Mouse (Mus musculus): ENCODE data around the gene Stx8. TPM values are rescaled to one million over a fixed set of nuclear protein-coding genes. Genes with fewer than 3 reads are reported as not detected.

Stx8 gene
- polyA plus RNA-seq, 1 experiment from 2014 or later = 71.0 TPM

GRCm38 (mm10) chr11:68032448-68032847, 66.5 kb downstream of the Stx8 start:
- Histone ChIP-seq H3K4me3 (ENCODE audit: low read depth, low read length) (no peak overlapping the region), H3K9me3 (ENCODE audit: control insufficient read depth, low read length) (no peaks in the 10 kb centered on the region), H3K36me3 (ENCODE audit: control insufficient read depth, insufficient read depth, low read length) (no peaks in the 10 kb centered on the region), H3K9ac (ENCODE audit: low read length) (no peak overlapping the region), H3K27ac (replicated peaks) (no peak overlapping the region), H3K4me2 (replicated peaks; ENCODE audit: low read depth) (no peak overlapping the region), H3K4me1 (replicated peaks; ENCODE audit: control insufficient read depth, insufficient read depth) (no peaks in the 10 kb centered on the region), H3K27me3 (ENCODE audit: control insufficient read depth, insufficient read depth, low read length) (no peaks in the 10 kb centered on the region)
- TF ChIP-seq EP300 (optimal IDR thresholded peaks at IDR 0.05) (no peak), CTCF (IDR thresholded peaks at IDR 0.05; ENCODE audit: low read depth) (no peak)
- DNase-seq (ENCODE audit: low spot score) (no peak), ATAC-seq (ENCODE audit: low FRiP score, low TSS enrichment) (no peak)
- 62% methylated on average over 2 of the region's 2 CpGs for WGBS

GRCm38 (mm10) chr11:68033331-68033926, 67.4 kb downstream of the Stx8 start:
- Histone ChIP-seq H3K27ac (replicated peaks) (no peak overlapping the region), H3K9ac (ENCODE audit: low read length) (no peak overlapping the region), H3K4me1 (replicated peaks; ENCODE audit: control insufficient read depth, insufficient read depth) (no peaks in the 10 kb centered on the region), H3K4me2 (replicated peaks; ENCODE audit: low read depth) (no peak overlapping the region), H3K9me3 (ENCODE audit: control insufficient read depth, low read length) (no peaks in the 10 kb centered on the region), H3K27me3 (ENCODE audit: control insufficient read depth, insufficient read depth, low read length) (no peaks in the 10 kb centered on the region), H3K4me3 (ENCODE audit: low read depth, low read length) (no peak overlapping the region), H3K36me3 (ENCODE audit: control insufficient read depth, insufficient read depth, low read length) (no peaks in the 10 kb centered on the region)
- DNase-seq (ENCODE audit: low spot score) (no peak), ATAC-seq (ENCODE audit: low FRiP score, low TSS enrichment) (no peak)
- WGBS = 66% methylated on average over 11 of the region's 11 CpGs
- no peak for TF ChIP-seq CTCF (IDR thresholded peaks at IDR 0.05; ENCODE audit: low read depth)
- TF ChIP-seq EP300 (optimal IDR thresholded peaks at IDR 0.05) = no peak

GRCm38 (mm10) chr11:68034422-68034821, 68.4 kb downstream of the Stx8 start:
- H3K9me3 ChIP-seq (ENCODE audit: control insufficient read depth, low read length) = no peaks in the 10 kb centered on the region
- DNase-seq (ENCODE audit: low spot score) (no peak), ATAC-seq (ENCODE audit: low FRiP score, low TSS enrichment) (no peak)
- H3K27ac ChIP-seq (replicated peaks) = no peak overlapping the region
- no peak overlapping the region for H3K9ac ChIP-seq (ENCODE audit: low read length)
- H3K4me3 ChIP-seq (ENCODE audit: low read depth, low read length) = no peak overlapping the region
- TF ChIP-seq CTCF (IDR thresholded peaks at IDR 0.05; ENCODE audit: low read depth) (no peak), EP300 (optimal IDR thresholded peaks at IDR 0.05) (no peak)
- H3K27me3 ChIP-seq (ENCODE audit: control insufficient read depth, insufficient read depth, low read length) = no peaks in the 10 kb centered on the region
- 73% methylated on average over 5 of the region's 5 CpGs for WGBS
- no peaks in the 10 kb centered on the region for H3K36me3 ChIP-seq (ENCODE audit: control insufficient read depth, insufficient read depth, low read length)
- no peaks in the 10 kb centered on the region for H3K4me1 ChIP-seq (replicated peaks; ENCODE audit: control insufficient read depth, insufficient read depth)
- no peak overlapping the region for H3K4me2 ChIP-seq (replicated peaks; ENCODE audit: low read depth)

- Histone ChIP-seq H3K36me3 (ENCODE audit: control insufficient read depth, insufficient read depth, low read length) (no peaks in the 10 kb centered on the region), H3K27me3 (ENCODE audit: control insufficient read depth, insufficient read depth, low read length) (no peaks in the 10 kb centered on the region), H3K9me3 (ENCODE audit: control insufficient read depth, low read length) (no peaks in the 10 kb centered on the region), H3K4me3 (ENCODE audit: low read depth, low read length) (no peak overlapping the region), H3K4me1 (replicated peaks; ENCODE audit: control insufficient read depth, insufficient read depth) (no peaks in the 10 kb centered on the region), H3K4me2 (replicated peaks; ENCODE audit: low read depth) (no peak overlapping the region), H3K9ac (ENCODE audit: low read length) (no peak overlapping the region), H3K27ac (replicated peaks) (no peak overlapping the region)
- WGBS = 89% methylated on average over 4 of the region's 4 CpGs
- no peak for TF ChIP-seq CTCF (IDR thresholded peaks at IDR 0.05; ENCODE audit: low read depth)
- TF ChIP-seq EP300 (optimal IDR thresholded peaks at IDR 0.05) = no peak
- ATAC-seq (ENCODE audit: low FRiP score, low TSS enrichment) (no peak), DNase-seq (ENCODE audit: low spot score) (no peak)
These were observed 69.4 kb downstream of the Stx8 start for GRCm38 (mm10) chr11:68035303-68035891.

- no peak for ATAC-seq (ENCODE audit: low FRiP score, low TSS enrichment)
- Histone ChIP-seq H3K4me1 (replicated peaks; ENCODE audit: control insufficient read depth, insufficient read depth) (no peaks in the 10 kb centered on the region), H3K4me2 (replicated peaks; ENCODE audit: low read depth) (no peak overlapping the region), H3K36me3 (ENCODE audit: control insufficient read depth, insufficient read depth, low read length) (no peaks in the 10 kb centered on the region), H3K9me3 (ENCODE audit: control insufficient read depth, low read length) (no peaks in the 10 kb centered on the region), H3K9ac (ENCODE audit: low read length) (no peak overlapping the region), H3K27ac (replicated peaks) (no peak overlapping the region; the same call in 1 of the 2 replicates), H3K27me3 (ENCODE audit: control insufficient read depth, insufficient read depth, low read length) (no peaks in the 10 kb centered on the region), H3K4me3 (ENCODE audit: low read depth, low read length) (no peak overlapping the region)
- WGBS = 58% methylated on average over 20 of the region's 20 CpGs
- TF ChIP-seq CTCF (IDR thresholded peaks at IDR 0.05; ENCODE audit: low read depth) (no peak), EP300 (optimal IDR thresholded peaks at IDR 0.05) (no peak)
- DNase-seq (ENCODE audit: low spot score) = no peak
These were observed 70.4 kb downstream of the Stx8 start for GRCm38 (mm10) chr11:68036133-68036959.

GRCm38 (mm10) chr11:68037093-68037492, 71.1 kb downstream of the Stx8 start:
- TF ChIP-seq CTCF (IDR thresholded peaks at IDR 0.05; ENCODE audit: low read depth) (no peak), EP300 (optimal IDR thresholded peaks at IDR 0.05) (no peak)
- ATAC-seq (ENCODE audit: low FRiP score, low TSS enrichment) = no peak
- Histone ChIP-seq H3K9ac (ENCODE audit: low read length) (no peak overlapping the region), H3K9me3 (ENCODE audit: control insufficient read depth, low read length) (no peaks in the 10 kb centered on the region), H3K4me2 (replicated peaks; ENCODE audit: low read depth) (no peak overlapping the region), H3K4me3 (ENCODE audit: low read depth, low read length) (no peak overlapping the region), H3K27me3 (ENCODE audit: control insufficient read depth, insufficient read depth, low read length) (no peaks in the 10 kb centered on the region), H3K27ac (replicated peaks) (no peak overlapping the region; the same call in 1 of the 2 replicates), H3K36me3 (ENCODE audit: control insufficient read depth, insufficient read depth, low read length) (no peaks in the 10 kb centered on the region), H3K4me1 (replicated peaks; ENCODE audit: control insufficient read depth, insufficient read depth) (no peaks in the 10 kb centered on the region)
- WGBS = 62% methylated on average over 9 of the region's 9 CpGs
- DNase-seq (ENCODE audit: low spot score) = no peak

All from stomach, postnatal 0 days (tissue).